Mouse (Mus musculus) heart, embryonic 15.5 days (tissue): ENCODE measurements around the gene Ctf2. TPM values are rescaled to one million over a fixed set of nuclear protein-coding genes. Genes with fewer than 3 reads are reported as not detected.
A peak's percentile ranks its signal among the peaks of the same experiment; 100 is the strongest.
"Not testable (repeated sequence)": the region's sequence is repeated elsewhere in the genome, so short reads cannot be mapped to it uniquely, and the experiment has no call there.

Source experiments
- ATAC-seq: fragments of 200-750 bp; cut with Nextera tagmentation; replicated peaks from 2 replicates; pipeline ENCODE4 v1.8.0; 2017; ENCODE audit warnings: low read depth, moderate TSS enrichment; ENCODE audit not compliant: insufficient number of reproducible peaks, insufficient read depth, low FRiP score
- H3K27ac ChIP-seq: fragments of 300-500 bp; sonication (generic); 2 replicates; pipeline ENCODE4 v1.5.1; 2015; ENCODE audit warnings: mild to moderate bottlenecking, inconsistent platforms
- H3K27me3 ChIP-seq: fragments of 300-500 bp; sonication (generic); 2 replicates; pipeline ENCODE4 v1.6.1; 2015; ENCODE audit warnings: inconsistent platforms
- H3K36me3 ChIP-seq: fragments of 300-500 bp; sonication (generic); 2 replicates; pipeline ENCODE4 v1.6.1; 2015; ENCODE audit warnings: mild to moderate bottlenecking, inconsistent platforms
- H3K4me1 ChIP-seq: fragments of 300-500 bp; sonication (generic); replicated peaks from 2 replicates; pipeline ENCODE4 v1.6.1; 2015; ENCODE audit warnings: inconsistent platforms
- H3K4me2 ChIP-seq: fragments of 300-500 bp; sonication (generic); 2 replicates; pipeline ENCODE4 v1.6.1; 2015; ENCODE audit warnings: inconsistent platforms, mild to moderate bottlenecking, moderate library complexity
- H3K4me3 ChIP-seq: fragments of 300-500 bp; sonication (generic); 2 replicates; pipeline ENCODE4 v1.5.1; 2015; ENCODE audit warnings: mild to moderate bottlenecking, inconsistent platforms
- H3K9ac ChIP-seq: fragments of 300-500 bp; sonication (generic); 2 replicates; pipeline ENCODE4 v1.6.1; 2015; ENCODE audit warnings: mild to moderate bottlenecking, inconsistent platforms
- H3K9me3 ChIP-seq: fragments of 300-500 bp; sonication (generic); replicated peaks from 2 replicates; pipeline ENCODE4 v1.6.1; 2016; ENCODE audit warnings: inconsistent platforms
- WGBS: fragments of 180-500 bp; shearing (Covaris S2); methylation state at CpG from one replicate; pipeline ENCODE4 v1.1.7; 2015; ENCODE audit warnings: mixed read lengths; 5-methylcytosine and 5-hydroxymethylcytosine counted together
- polyA plus RNA-seq: library from polyadenylated mRNA; unstranded; fragments of >200 nt; fragmentation: Nextera tagmentation; extraction: Ambion mirVana; gene quantifications from 2 replicates; pipeline ENCODE4 v1.2.1, GENCODE M21; 2015

Ctf2 gene
- polyA plus RNA-seq = 0.20 TPM in 1 of 2 replicates, not detected in the other

- not testable (repeated sequence) for H3K9ac ChIP-seq, H3K4me2 ChIP-seq, H3K27ac ChIP-seq, H3K4me1 ChIP-seq, H3K4me3 ChIP-seq, H3K27me3 ChIP-seq, H3K36me3 ChIP-seq, H3K9me3 ChIP-seq, ATAC-seq
- WGBS = no CpG with 5 or more reads among the region's 5 CpGs
Measured at GRCm38 (mm10) chr7:127732066-127732465, at the start of gene Ctf2. TSS of gene Ctf2 (minus strand) at chr7:127732166.

DNA sequence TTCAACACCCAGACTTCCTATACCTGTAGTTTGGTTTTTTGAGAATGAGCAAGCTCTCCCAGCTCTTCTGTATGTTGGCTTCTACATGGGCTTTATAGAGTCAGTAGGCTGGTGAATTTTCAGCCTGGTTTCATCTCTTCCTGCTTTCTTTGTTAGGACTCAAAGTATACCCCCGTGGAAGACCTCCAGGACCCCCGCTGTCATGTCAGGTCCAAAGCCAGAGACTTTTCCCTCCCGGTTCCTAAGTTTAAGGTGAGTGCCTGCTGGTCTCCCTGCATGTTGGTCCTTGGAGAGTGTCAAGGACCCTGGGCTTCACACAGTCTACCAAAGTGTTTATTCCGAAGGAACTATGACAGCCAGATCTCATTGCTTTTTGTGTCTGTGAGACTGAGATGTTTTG lies 46.4 kb upstream of the Ctf2 start:
- ATAC-seq = no peak
- Histone ChIP-seq H3K4me3 (peak overlapping the region; percentile 65), H3K36me3 (peaks cover 45% of the 10 kb centered on the region), H3K9me3 (no peaks in the 10 kb centered on the region), H3K27me3 (no peaks in the 10 kb centered on the region), H3K4me1 (peaks cover 23% of the 10 kb centered on the region), H3K27ac (no peak overlapping the region), H3K4me2 (peak overlapping the region; percentile 77), H3K9ac (peak overlapping the region; percentile 73)
- WGBS = 74% methylated on average over 4 of the region's 4 CpGs

DNA sequence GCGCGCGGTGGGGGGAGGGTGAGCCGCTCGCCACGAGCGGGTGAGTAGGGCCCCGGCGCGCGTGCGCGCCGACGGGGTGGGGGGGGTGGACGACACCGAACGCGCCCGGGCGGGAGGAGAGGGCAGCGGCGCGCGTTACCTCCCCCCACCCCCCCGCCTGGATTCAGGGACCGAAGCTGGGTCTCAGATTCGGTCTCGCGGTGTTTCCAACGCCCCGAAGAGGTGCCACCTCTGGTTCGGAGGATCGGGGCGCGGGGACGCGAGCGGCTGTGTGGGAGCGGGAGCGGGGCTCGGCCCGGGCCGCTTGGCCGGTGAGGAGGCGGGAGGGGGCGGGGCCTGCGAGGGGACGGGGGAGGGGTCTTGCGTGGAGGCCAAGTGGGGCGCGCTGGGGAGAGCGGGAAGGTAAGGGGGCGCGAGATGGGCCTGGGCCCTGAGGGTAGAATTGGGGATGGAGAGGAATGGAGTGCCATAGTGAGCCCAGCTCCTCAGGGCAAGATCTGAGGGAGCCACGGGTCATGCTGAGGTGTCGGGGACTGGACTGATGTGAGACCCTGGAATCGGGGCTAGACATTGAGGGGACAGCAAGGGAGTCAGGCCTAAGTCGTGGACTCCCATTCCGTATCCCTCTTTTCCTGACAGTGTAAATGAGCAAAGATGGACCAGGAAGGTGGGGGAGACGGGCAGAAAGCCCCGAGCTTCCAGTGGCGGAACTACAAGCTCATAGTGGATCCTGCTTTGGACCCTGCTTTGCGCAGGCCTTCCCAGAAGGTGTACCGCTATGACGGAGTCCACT lies 45.7 kb upstream of the Ctf2 start:
- H3K4me3 ChIP-seq = peak overlapping the region; percentile 65
- peak overlapping the region; percentile 97 for H3K27ac ChIP-seq
- no peaks in the 10 kb centered on the region for H3K27me3 ChIP-seq
- WGBS = 2% methylated on average over 58 of the region's 66 CpGs
- no peaks in the 10 kb centered on the region for H3K9me3 ChIP-seq
- H3K9ac ChIP-seq = peak overlapping the region; percentile 73
- H3K4me1 ChIP-seq = peaks cover 23% of the 10 kb centered on the region
- H3K4me2 ChIP-seq = peak overlapping the region; percentile 77
- H3K36me3 ChIP-seq = peaks cover 41% of the 10 kb centered on the region
- ATAC-seq = peak; percentile 37

DNA sequence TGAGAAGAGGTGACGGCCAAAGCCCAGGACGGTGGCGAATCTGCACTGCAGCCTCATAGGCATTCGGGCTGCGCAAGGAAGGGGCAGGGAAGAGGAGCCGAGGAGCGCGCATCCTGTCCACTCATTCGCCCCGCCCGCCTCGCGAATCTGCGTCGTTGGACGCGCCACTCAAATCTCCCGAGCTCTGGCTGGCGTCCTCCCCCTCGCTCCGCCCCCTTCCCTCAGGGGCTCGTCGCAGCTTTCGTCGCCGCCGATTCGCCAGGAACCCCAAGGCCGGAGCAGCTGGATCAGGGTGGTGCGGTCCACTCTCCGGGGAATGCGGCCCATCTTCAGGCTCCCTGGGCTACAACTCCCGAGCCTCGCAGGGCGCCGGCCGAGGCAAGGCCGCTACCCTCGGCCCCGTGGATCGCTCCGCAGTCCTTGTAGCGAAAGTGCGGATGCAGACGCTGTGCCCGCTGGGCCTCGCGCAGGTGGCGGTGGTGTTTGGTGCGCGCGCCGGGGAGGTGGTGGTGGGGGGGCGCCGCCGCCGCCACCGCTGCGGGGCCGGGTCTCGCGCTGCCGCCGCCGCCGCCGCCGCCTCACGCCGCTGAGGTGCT lies 45.0 kb upstream of the Ctf2 start:
- H3K4me3 ChIP-seq = peak overlapping the region; percentile 65
- peak overlapping the region; percentile 73 for H3K9ac ChIP-seq
- ATAC-seq = peak; percentile 93
- no peaks in the 10 kb centered on the region for H3K9me3 ChIP-seq
- H3K27me3 ChIP-seq = no peaks in the 10 kb centered on the region
- H3K36me3 ChIP-seq = peaks cover 34% of the 10 kb centered on the region
- peak overlapping the region; percentile 77 for H3K4me2 ChIP-seq
- WGBS = under 1% methylated on average over 66 of the region's 70 CpGs
- H3K27ac ChIP-seq = peak overlapping the region; percentile 97
- peaks cover 23% of the 10 kb centered on the region for H3K4me1 ChIP-seq

DNA sequence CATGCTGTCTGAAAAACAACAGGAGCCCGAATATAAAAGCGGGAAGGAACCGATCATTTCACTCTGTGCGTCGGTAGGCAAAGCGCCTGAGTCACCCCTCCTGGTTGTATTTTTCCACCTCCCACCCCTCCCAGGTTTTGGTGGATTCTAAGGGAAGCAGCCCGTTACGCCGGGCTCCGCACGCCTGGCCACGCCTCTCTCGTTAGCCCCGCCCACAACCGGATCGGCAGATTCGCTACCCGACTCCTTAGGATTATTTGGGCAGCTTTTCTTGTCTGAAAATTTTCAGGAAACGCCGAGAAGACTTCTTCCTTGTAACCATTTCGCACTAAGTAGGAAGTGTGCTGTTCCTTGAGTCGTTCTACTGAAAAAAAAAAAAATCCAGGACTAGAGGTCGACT lies 44.5 kb upstream of the Ctf2 start, which contains the start of gene Setd1a:
TSS of gene Setd1a (plus strand) at position 245 of the 400 bp plus-strand sequence.
- Histone ChIP-seq H3K4me3 (peak within 1 kb of the TSS; percentile 65), H3K4me1 (peaks cover 23% of the 10 kb centered on the region), H3K36me3 (peaks cover 29% of the 10 kb centered on the region), H3K9me3 (no peaks in the 10 kb centered on the region), H3K9ac (peak within 1 kb of the TSS; percentile 73), H3K4me2 (peak within 1 kb of the TSS; percentile 77), H3K27me3 (no peaks in the 10 kb centered on the region), H3K27ac (peak within 1 kb of the TSS; percentile 97)
- 0% methylated on average over 23 of the region's 23 CpGs for WGBS
- ATAC-seq = peak; percentile 63

GRCm38 (mm10) chr7:127775837-127776236 lies 43.9 kb upstream of the Ctf2 start:
- Histone ChIP-seq H3K9ac (peak overlapping the region; percentile 73), H3K36me3 (peaks cover 23% of the 10 kb centered on the region), H3K4me1 (peaks cover 29% of the 10 kb centered on the region), H3K27ac (peak overlapping the region; percentile 97), H3K4me2 (peak overlapping the region; percentile 77), H3K4me3 (peak overlapping the region; percentile 65)
- not testable (repeated sequence) for H3K27me3 ChIP-seq, H3K9me3 ChIP-seq, ATAC-seq
- WGBS = 75% methylated on average over 7 of the region's 7 CpGs

DNA sequence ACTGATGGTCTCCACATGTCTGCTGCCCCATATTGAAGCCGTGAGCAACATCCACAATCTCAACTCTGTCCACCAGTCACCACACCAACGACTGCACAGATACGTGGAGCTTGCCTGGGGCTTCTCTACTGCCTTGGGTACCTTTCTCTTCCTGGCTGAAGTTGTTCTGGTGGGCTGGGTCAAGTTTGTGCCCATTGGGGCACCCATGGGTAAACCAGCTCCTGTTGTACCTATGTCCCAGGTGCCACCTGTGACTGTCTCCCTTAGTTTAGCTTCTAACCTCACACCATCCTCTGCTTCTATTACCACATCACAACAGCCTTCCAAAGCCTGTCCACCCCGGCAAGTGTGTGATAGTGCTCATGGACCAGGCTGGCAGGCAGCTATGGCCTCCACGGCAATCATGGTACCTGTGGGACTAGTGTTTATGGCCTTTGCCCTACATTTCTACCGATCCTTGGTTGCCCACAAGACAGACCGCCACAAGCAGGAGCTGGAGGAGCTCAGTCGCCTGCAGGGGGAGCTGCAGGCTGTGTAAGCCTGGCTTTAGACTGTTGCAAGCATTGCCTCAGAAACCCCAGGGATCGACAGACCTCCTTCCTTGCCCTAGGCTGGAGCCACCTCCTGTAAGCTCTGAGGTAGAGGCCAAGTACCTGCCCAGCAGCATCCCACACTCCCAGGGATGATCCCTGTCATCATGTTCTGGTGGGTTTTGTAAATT lies 41.9 kb upstream of the Ctf2 start:
- 43% methylated on average over 9 of the region's 9 CpGs for WGBS
- H3K36me3 ChIP-seq = 0 out of 2 replicates have a peak, but pooled peaks cover 3% of the 10 kb centered on the region
- H3K4me1 ChIP-seq = peaks cover 42% of the 10 kb centered on the region
- no peaks in the 10 kb centered on the region for H3K9me3 ChIP-seq
- H3K4me3 ChIP-seq = no peak overlapping the region
- H3K9ac ChIP-seq = no peak overlapping the region
- no peak overlapping the region for H3K27ac ChIP-seq
- H3K4me2 ChIP-seq = no peak overlapping the region
- no peak for ATAC-seq
- no peaks in the 10 kb centered on the region for H3K27me3 ChIP-seq

- ATAC-seq = no peak
- H3K9ac ChIP-seq = no peak overlapping the region
Measured at GRCm38 (mm10) chr7:127772557-127772956, 40.6 kb upstream of the Ctf2 start.

GRCm38 (mm10) chr7:127772080-127772479 lies 40.1 kb upstream of the Ctf2 start:
- no peak overlapping the region for H3K27ac ChIP-seq
- H3K9ac ChIP-seq = no peak overlapping the region
- H3K4me2 ChIP-seq = no peak overlapping the region
- peaks cover 38% of the 10 kb centered on the region for H3K4me1 ChIP-seq
- no peaks in the 10 kb centered on the region for H3K9me3 ChIP-seq
- ATAC-seq = no peak
- no peak overlapping the region for H3K4me3 ChIP-seq
- WGBS = 70% methylated on average over 3 of the region's 3 CpGs
- H3K36me3 ChIP-seq = no peaks in the 10 kb centered on the region
- H3K27me3 ChIP-seq = no peaks in the 10 kb centered on the region

More at GRCm38 (mm10) chr7:127772557-127772956, 40.6 kb upstream of the Ctf2 start:
- H3K36me3 ChIP-seq = no peaks in the 10 kb centered on the region
- no peaks in the 10 kb centered on the region for H3K9me3 ChIP-seq
- H3K4me3 ChIP-seq = no peak overlapping the region
- no peak overlapping the region for H3K4me2 ChIP-seq
- H3K27ac ChIP-seq = no peak overlapping the region
- peaks cover 38% of the 10 kb centered on the region for H3K4me1 ChIP-seq
- 77% methylated on average over 1 of the region's 1 CpGs for WGBS
- H3K27me3 ChIP-seq = no peaks in the 10 kb centered on the region

GRCm38 (mm10) chr7:127771262-127771661 lies 39.3 kb upstream of the Ctf2 start:
- H3K4me1 ChIP-seq = peaks cover 38% of the 10 kb centered on the region
- H3K9me3 ChIP-seq = no peaks in the 10 kb centered on the region
- ATAC-seq = no peak
- H3K27me3 ChIP-seq = no peaks in the 10 kb centered on the region
- no peaks in the 10 kb centered on the region; the same call in 1 of the 2 replicates for H3K36me3 ChIP-seq
- H3K9ac ChIP-seq = no peak overlapping the region
- peak overlapping the region; percentile 83 for H3K4me3 ChIP-seq
- H3K4me2 ChIP-seq = peak overlapping the region; percentile 97
- H3K27ac ChIP-seq = no peak overlapping the region
- WGBS = 67% methylated on average over 5 of the region's 5 CpGs
